Mouse (Mus musculus) kidney, postnatal 25 days (tissue): ENCODE data around the gene Loxl4.
A peak's percentile ranks its signal among the peaks of the same experiment; 100 is the strongest.

Experiments
- DNase-seq, 2 experiments: peaks; one replicate each; pipeline ENCODE4 v3.0.0; 2021; ENCODE audit warnings: mixed read lengths in 2 of 2

The Loxl4 gene

GRCm38 (mm10) chr19:42608082-42608481 lies 4.5 kb downstream of the Loxl4 start:
- no peak for DNase-seq

GRCm38 (mm10) chr19:42602576-42602975 lies 10.0 kb downstream of the Loxl4 start:
- DNase-seq = no peak

- DNase-seq = no peak
Observed at GRCm38 (mm10) chr19:42602041-42602440, 10.6 kb downstream of the Loxl4 start.

GRCm38 (mm10) chr19:42601445-42601844 lies 11.2 kb downstream of the Loxl4 start:
- DNase-seq = peak; percentile 59 to 84

- no peak for DNase-seq
Observed at GRCm38 (mm10) chr19:42600591-42600990, 12.0 kb downstream of the Loxl4 start.

GRCm38 (mm10) chr19:42599891-42600290 lies 12.7 kb downstream of the Loxl4 start:
- DNase-seq = peak; percentile 45 to 73

GRCm38 (mm10) chr19:42597896-42598295 lies 14.7 kb downstream of the Loxl4 start:
- DNase-seq = peak; percentile 24 to 60

GRCm38 (mm10) chr19:42597286-42597685 lies 15.3 kb downstream of the Loxl4 start:
- DNase-seq = no peak

GRCm38 (mm10) chr19:42595066-42595465 lies 17.5 kb downstream of the Loxl4 start:
- DNase-seq = no peak

GRCm38 (mm10) chr19:42593456-42593855 lies 19.2 kb downstream of the Loxl4 start:
- DNase-seq = no peak

- DNase-seq = no peak
Observed at GRCm38 (mm10) chr19:42591534-42591933, 21.1 kb downstream of the Loxl4 start.

GRCm38 (mm10) chr19:42589246-42589645 lies 23.4 kb downstream of the Loxl4 start:
- no peak for DNase-seq

- DNase-seq = no peak
Observed at GRCm38 (mm10) chr19:42587704-42588103, 24.9 kb downstream of the Loxl4 start.

- no peak for DNase-seq
Observed at GRCm38 (mm10) chr19:42584188-42584587, 28.4 kb downstream of the Loxl4 start.

GRCm38 (mm10) chr19:42583677-42584076 lies 28.9 kb downstream of the Loxl4 start:
- no peak for DNase-seq

GRCm38 (mm10) chr19:42582811-42583370 lies 29.7 kb downstream of the Loxl4 start:
- no peak for DNase-seq

- no peak for DNase-seq
Observed at GRCm38 (mm10) chr19:42580701-42581100, 31.9 kb downstream of the Loxl4 start.

GRCm38 (mm10) chr19:42578631-42579030 lies 34.0 kb downstream of the Loxl4 start:
- DNase-seq = no peak

GRCm38 (mm10) chr19:42576856-42577255 lies 35.8 kb downstream of the Loxl4 start:
- DNase-seq = no peak

GRCm38 (mm10) chr19:42575317-42575716 lies 37.3 kb downstream of the Loxl4 start:
- no peak for DNase-seq

- DNase-seq = no peak
Observed at GRCm38 (mm10) chr19:42571291-42571690, 41.3 kb downstream of the Loxl4 start.

- no peak for DNase-seq
Observed at GRCm38 (mm10) chr19:42569076-42569475, 43.5 kb downstream of the Loxl4 start.

- DNase-seq = no peak
Observed at GRCm38 (mm10) chr19:42567020-42567419, 45.6 kb downstream of the Loxl4 start.

GRCm38 (mm10) chr19:42566283-42567019 lies 46.2 kb downstream of the Loxl4 start:
- DNase-seq = peak in 1 of 2 experiments; percentile 42
